Mouse (Mus musculus) cerebellum, postnatal 25 days (tissue): ENCODE measurements around the gene Mob3b.
A peak's percentile ranks its signal among the peaks of the same experiment; 100 is the strongest.

Experiments
- DNase-seq, 2 experiments: peaks; one replicate each; pipeline ENCODE4 v3.0.0; 2021; ENCODE audit warnings: mixed read lengths in 2 of 2

Gene Mob3b

DNA sequence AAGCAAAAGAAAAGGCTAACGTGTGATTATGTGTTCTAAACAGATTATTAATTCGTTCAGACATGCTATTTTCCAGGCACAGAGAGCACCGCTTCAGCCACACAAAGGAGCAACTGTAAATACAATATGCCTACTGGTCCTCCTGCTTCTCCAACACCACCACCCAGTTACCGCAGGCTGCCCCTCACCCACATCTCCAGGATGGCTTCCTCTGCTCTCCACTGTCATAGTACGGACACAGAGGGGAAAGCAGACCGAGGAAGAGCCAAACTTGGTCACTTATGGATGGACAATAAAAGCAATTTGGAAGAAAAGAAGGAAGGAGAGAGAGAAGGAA, 163.7 kb downstream of the Mob3b start:
- DNase-seq: no peak

DNA sequence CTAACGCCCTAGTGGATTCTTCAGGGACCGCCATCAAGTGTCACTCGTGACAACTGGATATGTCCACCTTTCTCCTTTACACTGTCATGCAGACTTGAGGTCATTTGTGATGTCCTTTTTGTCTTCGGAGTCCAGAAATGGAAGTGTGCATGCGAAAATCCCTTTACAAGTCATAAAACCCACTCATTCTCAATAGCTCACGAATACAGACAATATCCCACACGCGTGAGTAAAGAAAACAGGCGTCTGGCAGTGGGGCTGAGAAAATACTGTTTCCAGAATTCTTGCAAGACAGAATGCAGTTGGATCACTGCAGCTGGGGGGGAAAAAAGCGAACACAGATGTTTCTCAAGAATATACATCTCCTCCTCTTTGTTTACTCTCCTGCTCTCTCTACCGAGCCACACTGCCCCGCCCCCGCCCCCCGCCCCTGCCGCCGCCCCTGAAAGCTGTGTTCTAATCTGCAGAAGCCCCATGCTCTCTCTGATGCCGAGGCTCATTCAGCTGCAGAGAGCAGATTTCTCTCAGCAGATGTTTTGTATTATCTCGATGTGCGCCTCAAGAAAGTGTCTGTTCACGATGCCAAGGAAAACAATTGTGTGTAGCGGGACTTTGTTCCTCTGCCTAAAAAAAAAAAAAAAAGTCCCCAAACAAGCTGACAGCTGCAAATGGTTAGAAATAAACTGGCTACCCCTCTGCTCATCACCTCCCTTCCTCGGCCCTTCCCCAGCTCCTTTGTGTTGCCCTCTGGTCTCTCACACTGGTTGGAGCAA, 164.2 kb downstream of the Mob3b start:
- DNase-seq: no peak

DNA sequence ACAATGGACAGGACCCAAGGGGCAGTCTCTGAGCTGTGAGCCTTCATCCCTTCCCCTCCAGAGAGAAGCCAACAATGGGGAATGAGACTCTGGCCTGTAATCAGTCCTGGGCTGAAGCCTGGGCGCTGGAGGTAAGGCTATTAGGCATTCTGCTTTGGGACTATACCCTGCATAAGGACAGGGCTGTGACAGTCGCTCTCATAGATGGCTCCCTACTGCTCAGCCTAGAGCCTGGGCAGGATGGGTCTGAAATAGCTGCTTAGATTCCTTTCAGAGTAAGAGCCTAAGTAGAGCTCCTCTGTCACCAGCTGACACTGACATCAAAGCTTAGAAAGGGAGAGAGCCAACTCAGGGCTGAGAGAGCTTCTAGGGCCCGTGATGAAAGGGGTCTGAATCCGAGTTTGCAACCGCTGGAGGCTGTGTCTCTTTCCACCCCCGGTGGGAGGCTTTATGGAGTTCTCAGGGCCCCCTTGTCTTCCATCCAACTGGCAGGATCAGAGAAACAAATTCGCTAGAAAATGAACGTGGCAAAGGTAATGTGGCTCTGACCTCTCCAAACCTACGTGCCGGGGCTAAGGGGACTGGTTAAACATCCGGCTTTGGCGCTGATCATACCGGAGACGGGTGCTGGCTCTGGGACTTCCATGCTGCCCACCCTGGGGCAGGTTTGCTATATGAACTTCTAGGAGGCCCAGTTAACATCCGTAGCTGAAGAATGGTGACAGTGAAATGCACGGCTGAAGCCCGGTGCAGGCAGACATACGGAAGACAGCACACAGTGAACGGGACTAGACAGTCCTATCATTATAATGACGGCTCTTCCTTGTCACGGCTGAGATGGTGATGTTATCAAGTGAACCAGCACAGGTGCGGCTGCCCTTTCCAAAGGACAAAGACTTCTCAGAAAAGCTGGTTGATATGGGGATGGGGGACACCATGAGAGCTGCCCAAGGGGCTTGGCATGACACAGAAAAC, 165.1 kb downstream of the Mob3b start:
- DNase-seq: no peak

DNA sequence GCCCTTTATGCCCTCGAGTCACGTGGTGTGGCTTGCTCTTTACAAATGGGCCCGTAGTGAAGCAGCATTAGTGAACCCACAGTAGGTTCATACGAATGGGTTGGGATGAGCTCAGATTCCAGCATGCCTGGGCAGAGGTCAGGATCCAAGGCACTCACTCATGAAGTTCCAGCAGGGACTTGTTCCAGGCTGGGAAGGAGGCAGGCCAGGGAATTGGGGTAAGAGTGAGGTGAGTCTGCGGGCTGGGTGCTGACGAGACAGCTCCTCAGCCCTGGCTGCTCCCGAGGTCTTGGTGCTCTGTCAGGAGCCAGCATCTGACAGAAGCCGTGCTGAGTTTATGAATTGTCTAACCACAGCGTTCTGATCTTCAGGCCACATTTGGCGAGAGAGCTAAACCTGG, 166.2 kb downstream of the Mob3b start:
- no peak for DNase-seq

DNA sequence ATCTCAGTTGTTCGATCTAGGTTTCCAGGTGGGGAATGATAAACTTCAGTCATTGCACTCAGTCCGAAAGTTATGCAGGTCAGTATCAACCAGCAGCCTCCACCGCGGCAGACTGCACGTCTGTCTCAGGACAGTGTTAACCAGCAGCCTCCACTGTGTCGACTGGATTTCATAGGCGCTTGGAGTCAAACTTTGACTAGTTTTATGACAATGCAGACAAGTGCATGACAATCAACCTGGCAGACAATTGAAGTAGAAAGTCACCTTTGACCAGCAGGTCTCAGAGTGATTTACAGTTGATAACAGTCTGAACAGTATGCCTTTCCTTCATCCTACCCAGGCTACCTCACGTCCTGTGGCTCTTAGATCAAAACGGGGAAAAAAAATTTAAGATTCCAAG, 166.6 kb downstream of the Mob3b start:
- DNase-seq: no peak

DNA sequence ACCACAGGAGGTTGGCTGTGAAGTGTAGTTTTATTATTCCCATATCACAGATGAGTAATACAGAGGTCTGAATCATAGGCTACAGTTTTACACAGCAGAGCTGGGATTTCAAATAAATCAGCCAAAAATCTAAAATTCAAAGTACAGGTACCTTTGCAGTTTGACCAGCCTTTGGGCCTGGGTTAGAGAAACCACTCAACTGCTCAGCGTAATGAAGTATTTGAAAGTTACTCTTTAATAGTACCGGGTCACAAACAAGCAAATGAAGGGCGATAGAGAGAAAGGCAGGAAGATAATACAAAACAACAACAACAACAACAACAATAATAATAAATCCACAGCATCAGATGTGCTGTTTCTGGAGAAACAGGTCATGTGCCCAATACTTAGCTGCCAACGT, 169.7 kb downstream of the Mob3b start:
- DNase-seq: no peak

DNA sequence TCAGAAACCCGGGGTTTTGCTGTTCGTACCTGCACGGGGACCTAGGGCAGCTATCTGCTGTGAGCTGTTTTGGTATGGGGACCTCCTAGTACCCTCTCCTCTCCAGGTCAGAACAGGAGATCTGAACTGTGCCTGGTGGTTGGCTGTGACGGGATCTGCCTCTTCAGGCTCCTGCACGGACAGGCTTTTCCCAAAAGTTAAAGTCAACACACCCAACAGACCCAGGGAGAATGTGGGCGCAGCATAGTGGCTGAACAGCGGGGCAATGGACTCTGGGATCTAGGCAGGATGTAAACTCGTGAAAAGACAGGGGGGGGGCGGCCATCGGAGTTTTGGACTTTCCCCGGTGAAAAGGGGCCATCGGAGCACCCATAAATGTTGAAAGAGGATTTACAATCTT, 170.2 kb downstream of the Mob3b start:
- no peak for DNase-seq

DNA sequence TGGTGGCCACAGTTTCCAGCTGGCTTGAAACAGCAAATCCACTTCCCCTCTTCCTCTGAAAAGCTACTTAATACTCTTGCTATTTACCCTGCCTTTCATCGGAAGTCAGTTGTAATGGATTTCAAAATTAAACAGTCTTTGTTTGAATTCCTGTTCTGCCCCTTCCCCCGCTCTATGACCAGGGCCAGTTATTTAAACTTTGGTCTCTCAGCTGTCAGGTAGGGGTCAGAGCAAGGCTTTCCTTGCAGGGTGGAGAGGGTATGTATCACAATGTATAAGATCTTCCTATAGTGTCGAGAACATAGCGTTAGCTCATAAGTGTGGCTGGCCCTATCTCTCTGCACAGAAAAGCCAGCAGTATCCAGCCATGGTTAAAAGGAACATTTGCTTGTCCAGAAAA, 170.6 kb downstream of the Mob3b start:
- DNase-seq: no peak

DNA sequence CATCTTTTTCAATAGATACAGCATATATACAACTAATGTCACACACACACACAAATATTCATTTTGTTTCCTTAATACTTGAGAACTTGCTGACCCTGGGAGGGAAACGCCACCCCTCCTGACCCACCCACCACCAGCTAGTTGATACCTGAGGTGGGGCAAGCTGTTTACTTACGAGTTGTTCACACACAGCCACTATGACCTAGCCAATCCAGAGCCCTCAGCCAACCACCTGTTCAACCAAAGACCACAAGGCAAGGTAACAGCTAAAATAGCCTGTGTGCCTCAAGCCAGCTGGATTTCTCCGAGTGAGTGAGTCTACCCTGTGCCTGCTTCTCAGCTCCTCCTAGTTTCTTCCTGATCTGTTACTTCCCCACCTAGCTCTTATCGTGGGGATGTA, 172.9 kb downstream of the Mob3b start:
- no peak for DNase-seq

DNA sequence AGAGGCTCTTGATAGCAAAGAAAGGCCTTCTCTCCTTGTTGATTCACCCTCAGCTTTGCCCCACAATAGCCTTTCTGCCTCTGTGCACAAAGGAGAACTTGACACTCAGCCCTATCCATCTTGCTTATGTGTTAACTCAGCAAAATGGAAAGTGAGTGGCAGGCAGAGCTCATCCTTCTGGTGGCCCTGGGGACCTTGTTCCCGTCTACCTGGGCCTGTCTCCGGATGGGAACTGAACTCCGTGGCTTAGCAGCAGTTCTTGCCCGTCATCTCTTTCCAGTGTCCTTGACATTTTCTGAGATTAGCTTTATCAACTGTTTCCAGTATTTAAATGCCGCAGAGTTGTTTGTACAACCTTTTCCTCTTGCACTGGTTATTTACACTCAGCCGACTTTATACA, 173.8 kb downstream of the Mob3b start:
- no peak for DNase-seq

DNA sequence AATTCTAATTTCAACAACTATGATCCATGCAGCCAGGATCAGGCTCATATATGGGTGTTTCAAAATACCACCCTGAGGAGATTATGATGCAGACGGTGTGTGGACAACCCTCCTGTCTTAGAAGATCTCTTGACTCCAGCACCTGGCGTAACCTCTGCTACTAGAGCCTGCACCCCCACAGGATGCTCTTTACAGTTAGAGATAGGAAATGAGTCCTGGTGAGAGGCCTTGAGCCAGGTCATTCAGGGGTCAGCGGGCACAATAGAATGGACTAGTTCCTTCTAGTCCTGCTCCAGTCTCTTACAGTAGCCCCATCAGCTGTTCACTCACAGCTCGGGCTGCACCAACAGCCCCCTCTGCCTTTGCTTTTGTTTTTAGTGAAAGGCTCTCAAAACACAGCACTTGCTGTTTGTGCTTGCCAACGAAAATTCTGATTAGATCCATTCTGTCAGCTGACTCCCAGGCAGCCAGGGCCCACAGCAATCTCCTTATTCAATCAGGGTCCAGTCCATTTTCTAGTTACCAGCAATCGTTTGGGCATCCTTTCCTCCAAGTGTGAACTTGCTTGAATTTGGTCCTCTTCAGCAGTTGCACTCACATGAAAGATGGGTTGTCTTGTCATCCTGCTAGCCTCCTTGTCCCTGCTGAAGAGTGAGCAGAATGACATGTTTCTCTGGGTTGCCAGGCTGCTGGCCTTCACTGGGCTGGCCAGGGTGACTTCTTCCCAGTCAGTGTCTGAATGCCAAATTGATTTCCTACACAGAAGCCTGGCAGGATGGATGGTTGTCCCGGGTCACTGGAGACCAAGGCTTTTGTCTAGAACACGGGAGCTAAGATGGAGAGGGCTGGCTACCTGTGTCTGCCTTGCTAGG, 175.7 kb downstream of the Mob3b start:
- DNase-seq: no peak

DNA sequence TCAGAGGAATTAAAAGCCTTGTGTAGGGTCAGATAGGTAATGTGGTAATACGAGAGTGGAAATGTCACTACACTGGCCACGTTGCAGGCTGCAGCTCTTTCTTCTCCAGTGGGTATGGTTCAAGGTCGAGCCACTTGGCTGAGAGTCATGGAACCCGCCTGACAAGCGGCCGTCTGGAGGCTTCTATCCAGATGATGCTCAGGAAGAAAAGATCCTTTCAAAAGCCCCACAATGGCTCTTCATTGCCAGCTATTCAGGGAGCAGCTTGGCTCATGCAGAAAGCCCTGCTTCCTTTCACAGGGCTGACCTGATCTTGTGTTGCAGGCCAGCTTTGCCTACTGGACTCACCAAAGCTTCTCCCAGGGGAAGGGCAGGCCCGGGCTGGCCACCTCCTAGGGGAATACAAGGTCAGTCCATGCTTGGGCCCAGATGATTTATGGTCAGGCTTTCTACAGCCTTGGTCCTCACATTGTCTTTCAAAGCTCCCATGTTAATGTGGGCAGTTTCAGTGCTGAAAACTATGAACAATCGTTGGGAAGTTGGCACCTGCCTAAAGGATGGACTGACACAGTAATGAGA, 176.7 kb downstream of the Mob3b start:
- no peak for DNase-seq

DNA sequence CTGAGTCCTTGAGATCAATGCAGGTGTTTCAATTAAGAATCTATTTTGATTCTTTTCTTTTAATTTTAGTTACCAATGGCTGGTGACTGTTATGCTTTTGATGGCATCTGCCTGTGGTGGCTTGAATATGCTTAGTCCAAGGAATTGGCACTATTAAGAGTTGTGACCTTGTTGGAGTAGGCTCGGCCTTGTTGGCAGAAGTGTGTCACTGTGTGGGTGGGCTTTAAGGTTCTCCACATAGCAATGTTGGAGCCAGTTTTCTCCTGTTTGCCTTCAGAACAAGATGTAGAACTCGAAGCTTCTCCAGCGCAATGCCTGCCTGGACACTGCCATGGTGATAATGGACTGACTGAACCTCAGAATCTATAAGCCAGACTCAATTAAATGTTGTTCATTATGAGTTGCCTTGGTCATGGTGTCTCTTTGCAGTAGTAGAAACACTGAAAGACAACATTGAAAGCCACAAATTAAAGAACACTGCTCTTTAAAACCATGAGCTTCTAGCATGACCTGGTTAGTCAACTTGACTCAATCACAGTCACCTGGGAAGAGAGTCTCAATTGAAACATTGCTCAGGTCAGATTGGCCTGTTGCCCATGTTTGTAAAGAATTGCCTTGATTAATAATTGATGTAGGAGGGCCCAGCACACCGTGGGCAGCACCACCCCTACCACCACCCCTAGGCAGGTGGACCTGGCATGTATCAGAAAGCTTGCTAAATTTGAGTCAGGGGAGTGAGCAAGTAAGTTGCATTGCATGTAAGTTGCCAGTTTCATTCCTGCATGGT, 180.2 kb downstream of the Mob3b start:
- DNase-seq: no peak

DNA sequence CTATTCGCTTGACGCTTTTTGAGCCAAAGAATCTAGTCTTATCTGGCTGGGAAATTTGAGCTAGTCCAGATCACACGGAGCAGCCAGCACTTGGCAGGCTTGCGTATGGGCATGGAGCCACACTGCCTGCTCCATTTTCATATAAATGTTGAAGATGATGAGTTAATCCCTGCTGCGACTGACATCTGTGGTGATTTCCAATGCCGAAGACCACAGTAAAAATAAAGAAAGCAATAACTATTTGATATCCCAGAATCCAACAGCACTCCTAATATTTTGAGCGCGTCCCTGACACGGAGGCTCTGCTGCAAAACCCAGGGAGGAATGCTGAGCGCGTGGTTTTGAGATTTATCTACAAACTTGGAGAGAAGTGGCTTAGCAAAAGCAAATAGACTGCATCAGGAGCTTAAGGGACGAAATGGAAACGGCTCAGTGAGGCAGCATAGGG, 180.9 kb downstream of the Mob3b start:
- DNase-seq: peak; percentile 80 to 89

DNA sequence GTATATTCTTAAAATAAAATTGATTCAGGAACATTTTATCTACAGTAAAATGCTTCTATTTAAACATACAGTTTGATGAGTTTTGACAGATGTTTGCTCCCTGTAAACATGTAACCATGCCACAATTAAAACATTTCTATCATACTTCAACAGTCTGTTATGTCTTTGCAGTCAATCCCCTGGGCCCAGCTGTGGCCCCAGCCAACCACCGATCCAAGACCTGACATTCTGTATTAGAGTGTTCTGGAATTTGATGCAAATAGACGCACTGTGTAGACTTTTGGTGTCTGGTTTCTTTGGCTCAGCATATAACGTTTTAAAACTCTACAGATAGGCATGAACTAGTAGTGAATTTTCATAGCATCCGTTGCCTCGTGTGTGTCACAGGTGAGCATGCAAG, 182.5 kb downstream of the Mob3b start:
- DNase-seq: no peak

DNA sequence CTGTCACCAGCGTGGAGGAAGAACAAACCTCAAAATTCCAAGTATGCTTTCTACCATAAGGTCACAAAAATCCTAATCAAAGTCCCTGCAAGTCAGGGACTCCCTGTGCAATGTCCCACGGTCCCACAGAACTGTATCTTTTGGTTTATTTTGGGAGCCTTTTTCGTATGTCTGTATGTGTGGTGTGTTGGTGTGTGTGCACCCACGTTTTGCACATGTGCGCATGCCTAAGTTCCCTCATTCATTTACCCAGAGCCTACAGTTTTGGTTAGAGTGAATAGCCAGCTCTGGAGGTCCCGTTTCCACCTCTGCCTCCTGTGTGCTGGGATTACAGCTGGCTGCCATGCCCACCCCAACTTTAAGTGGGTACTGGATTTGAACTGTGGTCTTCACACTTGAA, 189.7 kb downstream of the Mob3b start:
- no peak for DNase-seq

DNA sequence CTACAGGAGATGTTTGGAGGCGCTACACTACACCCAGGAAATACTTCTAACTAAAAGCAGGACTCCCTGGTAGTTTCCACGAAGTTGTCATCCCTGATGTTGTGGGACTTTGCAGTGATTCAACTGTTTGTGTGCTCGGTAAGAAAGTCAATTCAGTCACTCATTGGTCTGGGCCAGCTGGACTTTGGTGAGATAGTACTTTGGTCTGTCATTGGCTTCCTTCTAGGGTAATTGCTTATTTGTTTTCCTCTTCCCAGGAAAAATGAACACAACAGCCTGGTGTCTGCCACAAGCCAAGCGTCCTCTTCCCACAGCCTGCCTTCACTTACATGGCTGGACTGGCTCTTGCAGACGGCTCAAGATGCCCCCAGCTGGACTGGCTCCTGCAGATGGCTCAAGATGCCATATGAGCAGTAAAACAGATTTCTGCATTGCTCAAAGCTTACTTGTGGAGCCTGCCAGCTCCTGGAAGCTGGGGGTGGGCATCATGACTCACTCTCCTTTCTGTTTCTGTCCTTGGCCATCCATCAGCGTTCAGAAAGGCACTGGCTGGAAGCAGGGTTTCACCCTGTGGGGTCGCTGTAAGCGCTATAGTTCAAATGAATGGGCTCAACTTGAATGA, 190.8 kb downstream of the Mob3b start:
- DNase-seq: peak in 1 of 2 experiments; percentile 23

DNA sequence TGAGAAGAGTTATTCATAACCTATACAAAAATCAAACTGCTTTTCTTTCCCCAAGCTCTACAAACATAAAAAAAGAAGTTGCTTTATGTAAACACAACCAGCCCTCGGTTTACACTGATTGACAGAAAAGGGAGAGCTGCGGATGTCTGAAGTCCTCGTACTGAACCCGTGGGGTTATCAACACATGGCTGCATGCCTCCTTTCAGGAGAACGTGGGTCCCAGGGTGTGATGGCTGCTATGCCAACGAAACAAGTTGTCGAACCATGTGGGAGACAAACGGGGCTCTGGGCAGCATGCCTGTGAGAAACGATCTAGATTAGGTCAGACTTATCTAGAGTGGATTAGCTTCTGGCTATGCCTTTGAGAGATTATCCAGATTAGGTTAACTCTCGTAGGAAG, 192.4 kb downstream of the Mob3b start:
- DNase-seq: no peak

DNA sequence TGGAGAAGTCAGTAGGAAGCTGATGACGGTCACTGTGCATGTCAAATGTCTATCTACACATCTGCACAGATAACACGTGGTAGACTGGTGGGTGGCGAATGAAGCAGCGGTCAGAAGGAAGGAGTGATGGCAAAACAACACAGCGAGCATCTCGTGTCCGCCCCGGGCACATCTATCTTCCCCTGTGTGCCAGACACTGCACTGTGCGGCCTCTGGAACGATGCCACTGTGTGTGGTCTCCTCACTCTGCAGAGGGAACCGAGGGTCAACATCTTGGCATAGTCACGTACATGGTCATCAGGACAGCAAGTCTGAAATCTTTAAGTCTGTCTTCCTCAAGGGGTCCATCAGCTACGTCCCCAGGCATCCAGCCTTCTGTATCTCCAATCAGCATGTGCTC, 193.3 kb downstream of the Mob3b start:
- no peak for DNase-seq

DNA sequence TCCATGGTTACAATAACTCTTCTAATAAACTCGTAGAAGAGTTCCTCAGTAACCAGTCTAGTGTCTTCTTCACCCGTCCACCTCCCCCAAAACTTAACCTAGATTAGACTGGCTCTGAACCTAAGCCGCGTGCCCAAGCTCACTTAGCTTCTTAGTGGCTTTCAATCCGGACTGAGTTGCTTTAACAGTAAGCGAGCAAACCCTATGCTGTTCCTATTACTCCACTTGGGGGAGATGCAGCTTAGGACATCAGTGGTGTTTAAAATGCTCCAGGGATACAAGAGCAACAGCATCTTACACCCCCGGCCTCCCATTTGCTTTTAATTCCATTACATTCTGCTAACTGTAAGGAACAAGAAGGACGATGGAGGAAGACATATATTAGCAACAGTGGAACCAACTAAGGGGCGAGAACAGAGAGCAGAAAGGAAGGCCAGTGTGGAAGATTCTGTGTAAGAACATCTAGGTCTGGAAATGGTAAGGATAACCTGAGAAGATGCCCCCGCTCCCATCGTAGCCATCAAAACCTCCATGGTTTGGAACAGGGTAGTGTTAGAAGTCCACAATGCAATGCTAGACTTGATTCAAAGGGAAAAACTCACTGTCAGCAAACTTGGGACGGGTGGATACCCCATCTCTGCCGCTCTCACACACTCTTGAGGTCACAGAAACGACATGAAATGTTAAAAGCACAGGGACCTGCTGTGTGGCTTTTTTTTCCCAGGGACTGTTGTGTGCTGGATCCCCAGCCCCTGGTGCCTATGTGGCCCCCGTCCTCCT, 196.3 kb downstream of the Mob3b start:
- DNase-seq: no peak

DNA sequence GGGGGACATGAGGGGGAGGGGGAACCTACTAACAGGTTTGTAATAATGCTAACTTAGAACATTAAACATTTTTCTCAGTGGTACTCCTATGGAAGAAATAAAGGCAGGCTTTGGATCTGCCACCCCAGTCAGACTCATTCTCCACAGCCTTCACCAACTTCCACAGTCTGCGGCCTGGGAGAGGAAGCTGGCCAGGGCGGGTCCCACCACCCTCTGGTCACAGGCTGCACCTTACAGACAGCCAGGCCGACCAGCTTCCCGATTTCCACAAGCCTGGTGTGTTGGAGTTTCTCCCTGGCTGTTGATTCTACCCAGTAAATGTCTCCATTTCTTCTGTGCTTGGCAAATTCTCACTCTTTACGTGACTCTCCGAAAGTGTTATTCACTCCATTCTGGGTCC, 197.8 kb downstream of the Mob3b start:
- no peak for DNase-seq
